Mouse (Mus musculus): ENCODE results near the gene Hadha. TPM values are rescaled to one million over a fixed set of nuclear protein-coding genes. Genes with fewer than 3 reads are reported as not detected.
A peak's percentile ranks its signal among the peaks of the same experiment; 100 is the strongest.

Gene Hadha
- polyA plus RNA-seq, 1 experiment, result 119 TPM

DNA sequence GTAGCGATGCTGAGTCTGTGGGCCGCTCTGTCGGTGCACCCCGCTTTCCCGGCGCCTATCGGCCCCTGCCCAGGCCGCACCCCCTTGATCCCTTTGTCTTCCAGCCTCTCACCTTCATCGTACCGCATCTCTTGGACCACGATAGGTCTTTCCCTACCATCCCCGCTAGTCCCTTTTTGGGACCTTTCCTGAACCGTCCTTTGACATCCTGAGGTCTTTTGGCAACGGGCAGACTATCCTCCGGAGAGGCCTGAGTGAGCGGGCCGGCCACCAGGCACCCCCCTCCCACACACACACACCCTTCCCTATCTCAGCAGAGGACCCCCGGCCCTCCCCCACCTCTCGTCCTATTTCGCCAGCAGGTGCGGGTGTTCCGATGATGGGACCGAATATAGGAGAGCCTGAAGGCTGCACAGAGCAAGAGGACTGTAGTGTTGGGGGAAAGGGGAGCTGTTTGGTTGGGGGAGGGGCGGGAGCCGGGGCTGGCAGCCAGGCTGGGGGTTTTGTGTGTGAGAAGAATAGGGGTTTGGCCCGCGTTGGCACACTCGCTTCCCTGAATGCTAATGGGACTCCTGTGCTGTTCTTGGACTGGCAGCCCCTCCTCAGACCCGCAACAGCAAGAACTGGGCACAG lies 49.2 kb downstream of the Hadha start, which contains the start of gene 3110082J24Rik:
3110082J24Rik (minus strand) TSS at position 419 of the 633 bp plus-strand sequence.
- no peaks in the 10 kb centered on the region for H3K36me3 ChIP-seq (ENCODE audit: control insufficient read depth, insufficient read depth)
- peak within 1 kb of the TSS; percentile 62 for H3K4me2 ChIP-seq (ENCODE audit: low read depth)
- H3K4me3 ChIP-seq, result no peak within 1 kb of the TSS
- TF ChIP-seq SRF (IDR thresholded peaks at IDR 0.05; ENCODE audit: control insufficient read depth, insufficient read length, low read depth) (no peak), CEBPB (IDR thresholded peaks at IDR 0.05; ENCODE audit: insufficient read depth, poor library complexity, severe bottlenecking) (no peak), MYOD1 (IDR thresholded peaks at IDR 0.05; ENCODE audit: control insufficient read depth in 1 of 3, insufficient read length in 2 of 3, low read depth in 2 of 3) (no peak), TCF12 (IDR thresholded peaks at IDR 0.05; ENCODE audit: insufficient read depth, poor library complexity, severe bottlenecking) (no peak), E2F4 (IDR thresholded peaks at IDR 0.05; ENCODE audit: insufficient read depth) (no peak), TCF3 (IDR thresholded peaks at IDR 0.05; ENCODE audit: insufficient read length, low read depth) (no peak), MYOG (IDR thresholded peaks at IDR 0.05; ENCODE audit: control insufficient read depth in 1 of 3, insufficient read depth in 1 of 3, insufficient read length in 2 of 3, low read depth in 2 of 3) (no peak), POLR2AphosphoS2 (IDR thresholded peaks at IDR 0.05; ENCODE audit: insufficient read length, low read depth) (no peak), POLR2A (IDR thresholded peaks at IDR 0.05; ENCODE audit: insufficient read length, low read depth) (no peak), REST (IDR thresholded peaks at IDR 0.05; ENCODE audit: insufficient read depth, insufficient read length) (no peak), MAX (IDR thresholded peaks at IDR 0.05; ENCODE audit: low read depth) (no peak), USF1 (IDR thresholded peaks at IDR 0.05; ENCODE audit: low read depth) (no peak)
- peak within 1 kb of the TSS; percentile 25 for H3ac ChIP-seq (ENCODE audit: control insufficient read depth, insufficient read length)
- H3K27me3 ChIP-seq (ENCODE audit: control insufficient read depth, insufficient read depth, insufficient read length), result peaks cover 38% of the 10 kb centered on the region
- no peaks in the 10 kb centered on the region for H3K79me2 ChIP-seq (ENCODE audit: control insufficient read depth, insufficient read depth)

DNA sequence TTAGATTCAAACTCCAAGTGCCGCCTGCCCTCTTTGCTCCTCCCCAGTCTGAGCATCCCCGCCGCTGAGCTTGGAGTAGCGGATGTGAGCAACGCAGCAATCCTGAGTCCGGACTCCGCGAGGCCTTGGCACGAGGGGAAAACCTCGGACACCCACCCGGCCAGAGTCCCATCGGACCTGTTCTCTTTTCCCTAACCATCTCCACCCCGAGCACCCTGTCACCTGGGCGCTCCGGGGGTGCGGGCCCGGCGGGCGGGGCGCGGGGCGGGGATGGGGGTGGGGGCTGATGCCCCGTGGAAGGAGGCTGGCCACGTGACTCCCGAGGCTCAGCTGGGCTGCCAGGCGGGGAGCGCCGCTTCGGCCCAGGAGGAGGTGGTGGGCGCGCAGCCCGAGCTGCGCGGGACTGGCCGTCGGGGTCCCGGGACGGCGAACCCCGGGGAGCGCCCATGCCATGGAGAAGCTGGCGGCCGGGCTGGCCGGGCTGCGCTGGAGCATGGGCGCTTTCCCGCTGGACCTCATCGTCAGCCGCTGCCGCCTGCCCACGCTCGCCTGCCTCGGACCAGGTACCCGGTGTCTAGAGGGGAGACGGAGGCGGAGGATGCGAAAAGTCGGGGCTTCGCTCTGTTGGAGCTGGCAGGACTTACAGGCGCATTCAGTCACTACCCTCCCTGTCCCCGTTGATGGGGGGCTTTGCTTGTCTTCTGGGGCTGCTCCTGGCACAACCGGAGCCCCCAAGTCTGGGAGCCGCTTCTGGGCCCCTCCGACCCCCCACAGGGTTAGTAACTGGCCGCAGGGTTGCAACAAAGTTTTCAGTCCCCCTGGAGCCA lies 49.9 kb downstream of the Hadha start, which contains the start of gene Garem2:
Garem2 (plus strand) TSS at position 321 of the 827 bp plus-strand sequence.
- no peaks in the 10 kb centered on the region for H3K36me3 ChIP-seq (ENCODE audit: control insufficient read depth, insufficient read depth)
- TF ChIP-seq MYOG (IDR thresholded peaks at IDR 0.05; ENCODE audit: control insufficient read depth in 1 of 3, insufficient read depth in 1 of 3, insufficient read length in 2 of 3, low read depth in 2 of 3) (no peak), POLR2AphosphoS2 (IDR thresholded peaks at IDR 0.05; ENCODE audit: insufficient read length, low read depth) (no peak), TCF3 (IDR thresholded peaks at IDR 0.05; ENCODE audit: insufficient read length, low read depth) (no peak), SRF (IDR thresholded peaks at IDR 0.05; ENCODE audit: control insufficient read depth, insufficient read length, low read depth) (no peak), CEBPB (IDR thresholded peaks at IDR 0.05; ENCODE audit: insufficient read depth, poor library complexity, severe bottlenecking) (no peak), E2F4 (IDR thresholded peaks at IDR 0.05; ENCODE audit: insufficient read depth) (no peak), TCF12 (IDR thresholded peaks at IDR 0.05; ENCODE audit: insufficient read depth, poor library complexity, severe bottlenecking) (no peak), POLR2A (IDR thresholded peaks at IDR 0.05; ENCODE audit: insufficient read length, low read depth) (no peak), MYOD1 (IDR thresholded peaks at IDR 0.05; ENCODE audit: control insufficient read depth in 1 of 3, insufficient read length in 2 of 3, low read depth in 2 of 3) (no peak)
- no peaks in the 10 kb centered on the region for H3K79me2 ChIP-seq (ENCODE audit: control insufficient read depth, insufficient read depth)
- no peak within 1 kb of the TSS for H3K4me3 ChIP-seq
- peak within 1 kb of the TSS; percentile 25 for H3ac ChIP-seq (ENCODE audit: control insufficient read depth, insufficient read length)
- peak within 1 kb of the TSS; percentile 62 for H3K4me2 ChIP-seq (ENCODE audit: low read depth)
- peaks cover 38% of the 10 kb centered on the region for H3K27me3 ChIP-seq (ENCODE audit: control insufficient read depth, insufficient read depth, insufficient read length)

DNA sequence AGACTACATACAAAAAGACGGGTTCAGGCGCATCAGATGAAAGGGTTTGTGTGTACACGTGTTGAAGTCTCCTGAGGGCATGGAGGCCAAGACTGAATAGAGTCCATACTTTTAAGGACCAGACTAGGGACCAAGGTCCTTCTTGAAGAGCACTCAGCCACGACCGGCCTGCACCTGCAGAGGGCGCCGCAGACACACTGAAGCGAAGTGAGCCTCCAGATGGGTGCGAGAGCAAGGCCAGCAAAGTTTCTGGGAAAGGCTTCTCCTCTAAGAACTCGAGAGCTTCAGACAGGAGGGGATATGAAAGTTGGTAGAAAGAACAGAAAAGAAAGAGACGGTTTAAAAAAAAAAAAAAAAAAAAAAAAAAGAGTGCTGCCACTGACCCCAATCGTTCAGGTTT lies 50.6 kb downstream of the Hadha start:
- Histone ChIP-seq H3K79me2 (ENCODE audit: control insufficient read depth, insufficient read depth) (no peaks in the 10 kb centered on the region), H3K4me2 (ENCODE audit: low read depth) (no peak overlapping the region), H3K27me3 (ENCODE audit: control insufficient read depth, insufficient read depth, insufficient read length) (peaks cover 38% of the 10 kb centered on the region), H3ac (ENCODE audit: control insufficient read depth, insufficient read length) (no peak overlapping the region), H3K36me3 (ENCODE audit: control insufficient read depth, insufficient read depth) (no peaks in the 10 kb centered on the region), H3K4me3 (no peak overlapping the region)
- no peak for TF ChIP-seq REST (IDR thresholded peaks at IDR 0.05; ENCODE audit: insufficient read depth, insufficient read length)
- TF ChIP-seq E2F4 (IDR thresholded peaks at IDR 0.05; ENCODE audit: insufficient read depth), result no peak
- TF ChIP-seq MAX (IDR thresholded peaks at IDR 0.05; ENCODE audit: low read depth), result no peak
- TF ChIP-seq SRF (IDR thresholded peaks at IDR 0.05; ENCODE audit: control insufficient read depth, insufficient read length, low read depth), result no peak
- TF ChIP-seq POLR2AphosphoS2 (IDR thresholded peaks at IDR 0.05; ENCODE audit: insufficient read length, low read depth), result no peak
- TF ChIP-seq CEBPB (IDR thresholded peaks at IDR 0.05; ENCODE audit: insufficient read depth, poor library complexity, severe bottlenecking), result no peak
- no peak for TF ChIP-seq TCF3 (IDR thresholded peaks at IDR 0.05; ENCODE audit: insufficient read length, low read depth)
- no peak for TF ChIP-seq MYOG (IDR thresholded peaks at IDR 0.05; ENCODE audit: control insufficient read depth in 1 of 3, insufficient read depth in 1 of 3, insufficient read length in 2 of 3, low read depth in 2 of 3)
- TF ChIP-seq MYOD1 (IDR thresholded peaks at IDR 0.05; ENCODE audit: control insufficient read depth in 1 of 3, insufficient read length in 2 of 3, low read depth in 2 of 3), result no peak
- TF ChIP-seq TCF12 (IDR thresholded peaks at IDR 0.05; ENCODE audit: insufficient read depth, poor library complexity, severe bottlenecking), result no peak
- TF ChIP-seq POLR2A (IDR thresholded peaks at IDR 0.05; ENCODE audit: insufficient read length, low read depth), result no peak
- no peak for TF ChIP-seq USF1 (IDR thresholded peaks at IDR 0.05; ENCODE audit: low read depth)

DNA sequence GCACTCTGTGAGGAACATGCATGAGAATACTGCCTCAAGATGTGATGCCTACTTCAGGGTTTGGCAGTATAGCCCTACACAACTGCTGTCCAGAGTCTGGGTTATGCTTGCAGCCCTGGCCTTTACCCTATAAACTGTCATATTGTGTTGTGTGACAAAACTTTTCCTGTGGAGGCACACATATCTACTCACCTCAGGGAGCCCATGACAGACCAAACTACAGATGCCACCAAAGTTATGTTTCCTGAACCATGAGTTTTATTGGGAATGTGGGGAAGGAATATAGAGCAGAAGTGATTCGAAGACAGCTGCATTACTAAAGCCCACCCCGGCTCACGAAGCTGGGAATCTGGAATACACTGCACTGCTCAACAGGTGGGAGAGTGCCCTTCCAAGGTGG lies 51.6 kb downstream of the Hadha start:
- H3K27me3 ChIP-seq (ENCODE audit: control insufficient read depth, insufficient read depth, insufficient read length), result peaks cover 39% of the 10 kb centered on the region
- no peak for TF ChIP-seq USF1 (IDR thresholded peaks at IDR 0.05; ENCODE audit: low read depth)

More for the DNA sequence above, 51.6 kb downstream of the Hadha start:
- no peaks in the 10 kb centered on the region for H3K79me2 ChIP-seq (ENCODE audit: control insufficient read depth, insufficient read depth)
- H3K36me3 ChIP-seq (ENCODE audit: control insufficient read depth, insufficient read depth), result no peaks in the 10 kb centered on the region
- no peak overlapping the region for H3K4me2 ChIP-seq (ENCODE audit: low read depth)
- H3K4me3 ChIP-seq, result no peak overlapping the region
- H3ac ChIP-seq (ENCODE audit: control insufficient read depth, insufficient read length), result no peak overlapping the region

All from myocyte (in vitro differentiated cells).